14 mouse cellular contexts compared by ENCODE assay signal in the genomic region with DNA sequence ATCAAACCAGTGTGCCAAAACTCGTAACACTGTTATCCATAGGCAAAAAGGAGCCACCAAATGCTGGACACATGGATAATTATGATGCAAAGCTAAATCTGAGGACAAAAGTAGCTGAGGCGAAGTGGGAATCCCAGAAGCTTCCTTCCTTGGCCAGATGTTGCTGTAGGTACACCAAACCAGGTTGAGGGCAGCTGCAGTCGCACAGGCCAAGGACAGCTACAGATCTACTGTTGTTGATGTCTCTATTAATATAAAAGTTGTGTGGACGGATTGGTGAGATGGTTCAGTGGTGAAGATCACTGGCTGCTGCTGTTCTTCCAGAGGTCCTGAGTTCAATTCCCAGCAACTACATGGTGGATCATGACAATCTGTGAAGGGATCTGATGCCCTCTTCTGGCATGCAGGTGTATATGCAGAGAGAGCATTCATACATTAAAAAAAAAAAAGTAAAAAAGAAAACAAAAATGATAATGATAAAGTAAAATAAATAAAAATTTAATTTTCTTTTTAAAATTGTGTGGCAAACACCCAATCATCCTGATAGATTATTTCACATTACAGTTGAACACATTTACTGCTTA. TPM values are rescaled to one million over a fixed set of nuclear protein-coding genes. Genes with fewer than 3 reads are reported as not detected.
DNase-seq lines count a peak whose midpoint lies in the region; ATAC-seq and TF ChIP-seq lines count a peak whose summit lies in the region.
"Had no signal": no experiment of that assay in that cellular context is flagged by ENCODE, and none has a peak within 500 bp of the region (broad histone marks: within the 10 kb centered on the region; RNA-seq: fewer than 3 reads in every experiment).

No protein-coding gene starts in this region.

- no peaks in the 10 kb centered on the region for H3K27me3 ChIP-seq in liver, embryonic 14.5 days (ENCODE audit: control insufficient read depth, insufficient read depth, low read length)
- H3K27me3 ChIP-seq in liver, embryonic 12.5 days (replicated peaks), result no peaks in the 10 kb centered on the region
- H3K27me3 ChIP-seq: megakaryocyte, embryonic 14.5 days; stomach, embryonic 15.5 days had no signal

- no peak for TF ChIP-seq EP300 in liver, embryonic 14.5 days (IDR thresholded peaks at IDR 0.05; ENCODE audit: low read depth)

- no peak for DNase-seq in gastrocnemius, adult 2 months
- no peak for DNase-seq in gastrocnemius, postnatal 10 days
- no peak for DNase-seq in liver, embryonic 14.5 days (ENCODE audit: low read depth in 3 of 3, low spot score in 3 of 3)
- peak; percentile 39 for DNase-seq in A20 (ENCODE audit: low read depth, low spot score)
- no peak for DNase-seq in right cerebral cortex, adult 18-20 months
- no peak for DNase-seq in adrenal gland, adult 8-10 months
- DNase-seq: adrenal gland, postnatal 14 days; cerebellum, adult 8-10 months; gastrocnemius, postnatal 25 days; heart, postnatal 36 days had no signal

- no peaks in the 10 kb centered on the region for H3K4me1 ChIP-seq in liver, embryonic 14.5 days (replicated peaks; ENCODE audit: control insufficient read depth in 2 of 2, insufficient read depth in 2 of 2, low read length in 1 of 2)
- no peaks in the 10 kb centered on the region for H3K4me1 ChIP-seq in liver, embryonic 12.5 days
- H3K4me1 ChIP-seq in bone marrow, adult 2 months (ENCODE audit: control insufficient read depth, insufficient read depth, low read length), result no peaks in the 10 kb centered on the region
- H3K4me1 ChIP-seq: stomach, embryonic 15.5 days had no signal

- WGBS in liver, embryonic 14.5 days (ENCODE audit: insufficient replicate concordance), result 71% methylated on average over 4 of the region's 4 CpGs
- WGBS in liver, embryonic 12.5 days (ENCODE audit: insufficient replicate concordance), result 81% methylated on average over 4 of the region's 4 CpGs
- 80% methylated on average over 4 of the region's 4 CpGs for WGBS in bone marrow, adult 2 months

- no peak for ATAC-seq in liver, embryonic 14.5 days (ENCODE audit: insufficient read depth)
- no peak for ATAC-seq in liver, embryonic 12.5 days

- no peak overlapping the region for H3K27ac ChIP-seq in gastrocnemius, adult 2 months
- H3K27ac ChIP-seq in liver, embryonic 14.5 days, result no peak overlapping the region
- no peak overlapping the region for H3K27ac ChIP-seq in liver, embryonic 12.5 days
- H3K27ac ChIP-seq in bone marrow, adult 2 months (ENCODE audit: control insufficient read depth, insufficient read depth, low read depth, low read length, poor library complexity), result no peak overlapping the region
- H3K27ac ChIP-seq: stomach, embryonic 15.5 days had no signal

- no peaks in the 10 kb centered on the region for H3K9me3 ChIP-seq in liver, embryonic 14.5 days (ENCODE audit: control insufficient read depth, low read length)
- no peaks in the 10 kb centered on the region for H3K9me3 ChIP-seq in liver, embryonic 12.5 days (replicated peaks)
- H3K9me3 ChIP-seq: megakaryocyte, embryonic 14.5 days; stomach, embryonic 15.5 days had no signal

- intact Hi-C loops in gastrocnemius, adult 2 months (cut with DNase I), result loop anchor here (2.0 kb wide), 1 partner anchor 327 kb away; no protein-coding TSS in a partner anchor

- no peak for TF ChIP-seq POLR2A in bone marrow, adult 2 months (IDR thresholded peaks at IDR 0.05; ENCODE audit: borderline replicate concordance, control insufficient read depth, low read depth, low read length)

- no peak overlapping the region for H3K4me2 ChIP-seq in liver, embryonic 14.5 days (ENCODE audit: low read depth)
- H3K4me2 ChIP-seq in liver, embryonic 12.5 days, result no peak overlapping the region
- H3K4me2 ChIP-seq: stomach, embryonic 15.5 days had no signal

- H3K4me3 ChIP-seq in gastrocnemius, adult 2 months, result no peak overlapping the region
- H3K4me3 ChIP-seq in liver, embryonic 14.5 days (ENCODE audit: insufficient read depth in 1 of 2, low read depth in 2 of 2, low read length in 2 of 2), result no peak overlapping the region
- no peak overlapping the region for H3K4me3 ChIP-seq in liver, embryonic 12.5 days
- no peak overlapping the region for H3K4me3 ChIP-seq in bone marrow, adult 2 months (replicated peaks; ENCODE audit: control insufficient read depth, low read depth, low read length)
- H3K4me3 ChIP-seq: megakaryocyte, embryonic 14.5 days; stomach, embryonic 15.5 days had no signal

- H3K9ac ChIP-seq in liver, embryonic 14.5 days (replicated peaks), result no peak overlapping the region
- H3K9ac ChIP-seq in liver, embryonic 12.5 days, result no peak overlapping the region
- H3K9ac ChIP-seq: stomach, embryonic 15.5 days had no signal

- TF ChIP-seq CTCF in gastrocnemius, adult 2 months (IDR thresholded peaks at IDR 0.05), result peak; percentile 71
- TF ChIP-seq CTCF in liver, embryonic 14.5 days (IDR thresholded peaks at IDR 0.05; ENCODE audit: low read depth), result peak; percentile 54
- 0 out of 2 replicates have a peak, but pooled peaks have one; percentile 12 for TF ChIP-seq CTCF in bone marrow, adult 2 months (IDR thresholded peaks at IDR 0.05; ENCODE audit: control insufficient read depth, insufficient read depth, low read length)

- no peaks in the 10 kb centered on the region for H3K36me3 ChIP-seq in liver, embryonic 14.5 days (replicated peaks; ENCODE audit: control insufficient read depth, insufficient read depth, low read depth)
- peaks cover 20% of the 10 kb centered on the region for H3K36me3 ChIP-seq in liver, embryonic 12.5 days
- H3K36me3 ChIP-seq: stomach, embryonic 15.5 days had no signal

RNA-seq across cellular contexts. Expression of gene Zrsr1, which starts 13.9 kb away (rescaled TPM):
- 10 to 100 TPM; 20.7 to 20.9 TPM for total RNA-seq in gastrocnemius, adult 2 months (2021)
- 10 to 100 TPM in 1 of 2 experiments, 1 to 10 TPM in 1; 9.7 to 11.4 TPM for total RNA-seq in gastrocnemius, postnatal 10 days (2021)
- 6.2 and 12.6 TPM in 2 replicates for polyA plus RNA-seq in liver, embryonic 14.5 days (2012; rRNA removed)
- 1.8 and 2.3 TPM in 2 replicates for polyA plus RNA-seq in liver, embryonic 14.5 days (2014; fragmentation: Nextera tagmentation; extraction: Ambion mirVana)
- 2.3 and 2.8 TPM in 2 replicates for polyA plus RNA-seq in liver, embryonic 12.5 days (2016; fragmentation: Nextera tagmentation; extraction: Ambion mirVana)
- 31.7 and 34.0 TPM in 2 replicates for polyA plus RNA-seq in bone marrow, adult 2 months (2011; ENCODE audit: insufficient read depth, insufficient read length, low replicate concordance, missing spikeins)
- 10 to 100 TPM; 36.9 to 43.0 (median 39.3) TPM for total RNA-seq in adrenal gland, adult 8-10 months (2022)

RNA-seq across cellular contexts. Expression of gene Gm28048, which starts 24.0 kb away (rescaled TPM):
- 1 to 10 TPM; 1.8 to 2.1 TPM for total RNA-seq in gastrocnemius, adult 2 months (2021)
- total RNA-seq in gastrocnemius, postnatal 10 days (2021), result 1 to 10 TPM; 3.9 to 5.9 TPM
- polyA plus RNA-seq in liver, embryonic 14.5 days (2012; rRNA removed), result 2.3 and 2.8 TPM in 2 replicates
- 6.8 and 9.2 TPM in 2 replicates for polyA plus RNA-seq in liver, embryonic 14.5 days (2014; fragmentation: Nextera tagmentation; extraction: Ambion mirVana)
- polyA plus RNA-seq in liver, embryonic 12.5 days (2016; fragmentation: Nextera tagmentation; extraction: Ambion mirVana), result 10.2 and 10.9 TPM in 2 replicates
- polyA plus RNA-seq in bone marrow, adult 2 months (2011; ENCODE audit: insufficient read depth, insufficient read length, low replicate concordance, missing spikeins), result 13.8 and 21.9 TPM in 2 replicates
- 10 to 100 TPM; 44.3 to 72.0 (median 46.8) TPM for total RNA-seq in adrenal gland, adult 8-10 months (2022)

RNA-seq across cellular contexts. Expression of gene Commd1, which starts 24.3 kb away (rescaled TPM):
- 100 to 1,000 TPM in 1 of 2 experiments, 10 to 100 TPM in 1; 89.3 to 105 TPM for total RNA-seq in gastrocnemius, adult 2 months (2021)
- 100 to 1,000 TPM; 140 to 151 TPM for total RNA-seq in gastrocnemius, postnatal 10 days (2021)
- 10.9 and 35.6 TPM in 2 replicates for polyA plus RNA-seq in liver, embryonic 14.5 days (2012; rRNA removed)
- polyA plus RNA-seq in liver, embryonic 14.5 days (2014; fragmentation: Nextera tagmentation; extraction: Ambion mirVana), result 203 and 221 TPM in 2 replicates
- 219 and 222 TPM in 2 replicates for polyA plus RNA-seq in liver, embryonic 12.5 days (2016; fragmentation: Nextera tagmentation; extraction: Ambion mirVana)
- 27.6 and 51.1 TPM in 2 replicates for polyA plus RNA-seq in bone marrow, adult 2 months (2011; ENCODE audit: insufficient read depth, insufficient read length, low replicate concordance, missing spikeins)
- total RNA-seq in adrenal gland, adult 8-10 months (2022), result 10 to 100 TPM; 84.5 to 100.0 (median 90.1) TPM

RNA-seq across cellular contexts. Expression of gene Cct4, which starts 32.4 kb away (rescaled TPM):
- total RNA-seq in gastrocnemius, adult 2 months (2021), result 100 to 1,000 TPM in 1 of 2 experiments, 10 to 100 TPM in 1; 99.6 to 110 TPM
- 100 to 1,000 TPM; 118 to 122 TPM for total RNA-seq in gastrocnemius, postnatal 10 days (2021)
- 41.0 and 65.4 TPM in 2 replicates for polyA plus RNA-seq in liver, embryonic 14.5 days (2012; rRNA removed)
- 142 and 158 TPM in 2 replicates for polyA plus RNA-seq in liver, embryonic 14.5 days (2014; fragmentation: Nextera tagmentation; extraction: Ambion mirVana)
- 240 and 269 TPM in 2 replicates for polyA plus RNA-seq in liver, embryonic 12.5 days (2016; fragmentation: Nextera tagmentation; extraction: Ambion mirVana)
- polyA plus RNA-seq in bone marrow, adult 2 months (2011; ENCODE audit: insufficient read depth, insufficient read length, low replicate concordance, missing spikeins), result 60.8 and 121 TPM in 2 replicates
- total RNA-seq in adrenal gland, adult 8-10 months (2022), result 100 to 1,000 TPM; 129 to 168 (median 144) TPM

RNA-seq across cellular contexts. Expression of gene Fam161a, which starts 49.4 kb away (rescaled TPM):
- 1 to 10 TPM; 1.9 to 3.0 TPM for total RNA-seq in gastrocnemius, adult 2 months (2021)
- 1 to 10 TPM; 2.7 to 3.3 TPM for total RNA-seq in gastrocnemius, postnatal 10 days (2021)
- polyA plus RNA-seq in liver, embryonic 14.5 days (2012; rRNA removed), result 0.61 and 0.93 TPM in 2 replicates
- polyA plus RNA-seq in liver, embryonic 14.5 days (2014; fragmentation: Nextera tagmentation; extraction: Ambion mirVana), result 1.4 and 1.9 TPM in 2 replicates
- polyA plus RNA-seq in liver, embryonic 12.5 days (2016; fragmentation: Nextera tagmentation; extraction: Ambion mirVana), result 0.65 and 0.85 TPM in 2 replicates
- polyA plus RNA-seq in bone marrow, adult 2 months (2011; ENCODE audit: insufficient read depth, insufficient read length, low replicate concordance, missing spikeins), result 2.1 and 6.9 TPM in 2 replicates
- 10 to 100 TPM; 14.8 to 29.9 (median 22.3) TPM for total RNA-seq in adrenal gland, adult 8-10 months (2022)

Comparison
In these comparisons a context has a peak if more than half of its experiments do, and no peak if none do; other contexts are left out.
1. CTCF ChIP-seq: peak in every context shown above with its lines; median percentile 71 in gastrocnemius, adult 2 months; 54 in liver, embryonic 14.5 days; 12 in bone marrow, adult 2 months.
2. RNA of gene Gm28048, which starts 24.0 kb away (total RNA-seq): 44.3 to 72.0 TPM in adrenal gland, adult 8-10 months; 3.9 to 5.9 TPM in gastrocnemius, postnatal 10 days and 1.8 to 2.1 TPM in gastrocnemius, adult 2 months; every median in the first group is over 4 times any median in the second.